Mouse (Mus musculus): ENCODE measurements around the gene BC048671. TPM values are rescaled to one million over a fixed set of nuclear protein-coding genes. Genes with fewer than 3 reads are reported as not detected.

Gene BC048671
- polyA plus RNA-seq, 1 experiment from 2014 or later, result not detected

- H3K36me3 ChIP-seq (ENCODE audit: control insufficient read depth, insufficient read depth, low read length), result no peaks in the 10 kb centered on the region
- H3K27me3 ChIP-seq (ENCODE audit: control insufficient read depth, insufficient read depth, low read length), result no peaks in the 10 kb centered on the region
- WGBS, result 68% methylated on average over 3 of the region's 3 CpGs
- no peak overlapping the region for H3K9ac ChIP-seq (replicated peaks; ENCODE audit: low read depth, low read length)
- no peaks in the 10 kb centered on the region for H3K9me3 ChIP-seq (ENCODE audit: control insufficient read depth, low read depth, low read length)
- no peaks in the 10 kb centered on the region for H3K4me1 ChIP-seq (ENCODE audit: control insufficient read depth, insufficient read depth, low read length)
- no peak overlapping the region for H3K4me3 ChIP-seq (ENCODE audit: low read depth, low read length)
- ATAC-seq (ENCODE audit: insufficient number of reproducible peaks, insufficient read depth, low FRiP score, low read depth), result no peak
- no peak overlapping the region for H3K27ac ChIP-seq (ENCODE audit: low read length)
- H3K4me2 ChIP-seq (replicated peaks; ENCODE audit: low read depth, low read length), result no peak overlapping the region
Observed at GRCm38 (mm10) chr6:90334244-90334643, 33.2 kb downstream of the BC048671 start.

- WGBS, result 74% methylated on average over 2 of the region's 2 CpGs
- H3K27me3 ChIP-seq (ENCODE audit: control insufficient read depth, insufficient read depth, low read length), result no peaks in the 10 kb centered on the region
- H3K4me2 ChIP-seq (replicated peaks; ENCODE audit: low read depth, low read length), result no peak overlapping the region
- H3K4me3 ChIP-seq (ENCODE audit: low read depth, low read length), result no peak overlapping the region
- no peak for ATAC-seq (ENCODE audit: insufficient number of reproducible peaks, insufficient read depth, low FRiP score, low read depth)
- H3K27ac ChIP-seq (ENCODE audit: low read length), result no peak overlapping the region
- no peaks in the 10 kb centered on the region for H3K4me1 ChIP-seq (ENCODE audit: control insufficient read depth, insufficient read depth, low read length)
- H3K9me3 ChIP-seq (ENCODE audit: control insufficient read depth, low read depth, low read length), result no peaks in the 10 kb centered on the region
- H3K9ac ChIP-seq (replicated peaks; ENCODE audit: low read depth, low read length), result no peak overlapping the region
- H3K36me3 ChIP-seq (ENCODE audit: control insufficient read depth, insufficient read depth, low read length), result no peaks in the 10 kb centered on the region
Observed at GRCm38 (mm10) chr6:90342343-90342742, 41.3 kb downstream of the BC048671 start.

- Histone ChIP-seq H3K9ac (replicated peaks; ENCODE audit: low read depth, low read length) (no peak overlapping the region), H3K27ac (ENCODE audit: low read length) (no peak overlapping the region), H3K9me3 (ENCODE audit: control insufficient read depth, low read depth, low read length) (no peaks in the 10 kb centered on the region), H3K4me2 (replicated peaks; ENCODE audit: low read depth, low read length) (no peak overlapping the region), H3K36me3 (ENCODE audit: control insufficient read depth, insufficient read depth, low read length) (no peaks in the 10 kb centered on the region), H3K4me1 (ENCODE audit: control insufficient read depth, insufficient read depth, low read length) (no peaks in the 10 kb centered on the region), H3K27me3 (ENCODE audit: control insufficient read depth, insufficient read depth, low read length) (no peaks in the 10 kb centered on the region), H3K4me3 (ENCODE audit: low read depth, low read length) (no peak overlapping the region)
- no peak for ATAC-seq (ENCODE audit: insufficient number of reproducible peaks, insufficient read depth, low FRiP score, low read depth)
- WGBS, result 75% methylated on average over 4 of the region's 4 CpGs
Observed at GRCm38 (mm10) chr6:90347183-90347582, 46.2 kb downstream of the BC048671 start.

- Histone ChIP-seq H3K9ac (replicated peaks; ENCODE audit: low read depth, low read length) (no peak overlapping the region), H3K27me3 (ENCODE audit: control insufficient read depth, insufficient read depth, low read length) (no peaks in the 10 kb centered on the region), H3K4me1 (ENCODE audit: control insufficient read depth, insufficient read depth, low read length) (no peaks in the 10 kb centered on the region), H3K27ac (ENCODE audit: low read length) (no peak overlapping the region), H3K4me3 (ENCODE audit: low read depth, low read length) (no peak overlapping the region), H3K4me2 (replicated peaks; ENCODE audit: low read depth, low read length) (no peak overlapping the region), H3K36me3 (ENCODE audit: control insufficient read depth, insufficient read depth, low read length) (no peaks in the 10 kb centered on the region), H3K9me3 (ENCODE audit: control insufficient read depth, low read depth, low read length) (no peaks in the 10 kb centered on the region)
- no peak for ATAC-seq (ENCODE audit: insufficient number of reproducible peaks, insufficient read depth, low FRiP score, low read depth)
- WGBS, result 77% methylated on average over 4 of the region's 4 CpGs
Observed at GRCm38 (mm10) chr6:90348500-90348899, 47.5 kb downstream of the BC048671 start.

- WGBS, result 66% methylated on average over 2 of the region's 2 CpGs
- H3K27me3 ChIP-seq (ENCODE audit: control insufficient read depth, insufficient read depth, low read length), result no peaks in the 10 kb centered on the region
- ATAC-seq (ENCODE audit: insufficient number of reproducible peaks, insufficient read depth, low FRiP score, low read depth), result no peak
Observed at GRCm38 (mm10) chr6:90350011-90350410, 49.0 kb downstream of the BC048671 start.

More at GRCm38 (mm10) chr6:90350011-90350410, 49.0 kb downstream of the BC048671 start:
- no peak overlapping the region for H3K27ac ChIP-seq (ENCODE audit: low read length)
- H3K4me3 ChIP-seq (ENCODE audit: low read depth, low read length), result no peak overlapping the region
- H3K9ac ChIP-seq (replicated peaks; ENCODE audit: low read depth, low read length), result no peak overlapping the region
- no peaks in the 10 kb centered on the region for H3K4me1 ChIP-seq (ENCODE audit: control insufficient read depth, insufficient read depth, low read length)
- H3K36me3 ChIP-seq (ENCODE audit: control insufficient read depth, insufficient read depth, low read length), result no peaks in the 10 kb centered on the region
- H3K9me3 ChIP-seq (ENCODE audit: control insufficient read depth, low read depth, low read length), result no peaks in the 10 kb centered on the region
- H3K4me2 ChIP-seq (replicated peaks; ENCODE audit: low read depth, low read length), result no peak overlapping the region

Other genes starting within 250 kb of the BC048671 start
- not detected in 2 replicates for gene Vmn1r49, start 222.7 kb upstream of the BC048671 start, polyA plus RNA-seq (2014; fragmentation: Nextera tagmentation; extraction: Ambion mirVana)
- gene Vmn1r50, start 199.8 kb upstream of the BC048671 start, polyA plus RNA-seq (2014; fragmentation: Nextera tagmentation; extraction: Ambion mirVana), result not detected in 2 replicates
- gene Vmn1r51, start 178.6 kb upstream of the BC048671 start, polyA plus RNA-seq (2014; fragmentation: Nextera tagmentation; extraction: Ambion mirVana), result 0.10 TPM in 1 of 2 replicates, not detected in the other
- gene Vmn1r52, start 126.4 kb upstream of the BC048671 start, polyA plus RNA-seq (2014; fragmentation: Nextera tagmentation; extraction: Ambion mirVana), result not detected in 2 replicates
- gene V1ra8, start 98.4 kb upstream of the BC048671 start, polyA plus RNA-seq (2014; fragmentation: Nextera tagmentation; extraction: Ambion mirVana), result not detected in 2 replicates
- not detected in 2 replicates for gene Vmn1r53, start 76.8 kb upstream of the BC048671 start, polyA plus RNA-seq (2014; fragmentation: Nextera tagmentation; extraction: Ambion mirVana)
- gene Vmn1r54, start 54.9 kb upstream of the BC048671 start, polyA plus RNA-seq (2014; fragmentation: Nextera tagmentation; extraction: Ambion mirVana), result not detected in 2 replicates
- gene Chst13, start 24.0 kb downstream of the BC048671 start, polyA plus RNA-seq (2014; fragmentation: Nextera tagmentation; extraction: Ambion mirVana), result 0.25 and 0.39 TPM in 2 replicates
- not detected in 2 replicates for gene Uroc1, start 32.1 kb downstream of the BC048671 start, polyA plus RNA-seq (2014; fragmentation: Nextera tagmentation; extraction: Ambion mirVana)
- gene Zxdc, start 68.3 kb downstream of the BC048671 start, polyA plus RNA-seq (2014; fragmentation: Nextera tagmentation; extraction: Ambion mirVana), result 10.4 and 10.8 TPM in 2 replicates
- gene Cfap100, start 127.6 kb downstream of the BC048671 start, polyA plus RNA-seq (2014; fragmentation: Nextera tagmentation; extraction: Ambion mirVana), result 0.61 and 0.71 TPM in 2 replicates
- gene Klf15, start 161.4 kb downstream of the BC048671 start, polyA plus RNA-seq (2014; fragmentation: Nextera tagmentation; extraction: Ambion mirVana), result 3.8 and 4.8 TPM in 2 replicates
- gene Aldh1l1, start 185.2 kb downstream of the BC048671 start, polyA plus RNA-seq (2014; fragmentation: Nextera tagmentation; extraction: Ambion mirVana), result 2.5 and 4.3 TPM in 2 replicates